Mouse (Mus musculus) hindbrain, embryonic 12.5 days (tissue): Measurements from ENCODE around the gene Nme7. TPM values are rescaled to one million over a fixed set of nuclear protein-coding genes. Genes with fewer than 3 reads are reported as not detected.

Experiments
- ATAC-seq: fragments of 200-750 bp; cut with Nextera tagmentation; 2 replicates; pipeline ENCODE4 v1.8.0; 2017; ENCODE audit warnings: moderate TSS enrichment; ENCODE audit not compliant: low FRiP score
- H3K27ac ChIP-seq: fragments of 300-500 bp; sonication (generic); 2 replicates; pipeline ENCODE4 v1.5.1; 2016; ENCODE audit warnings: mild to moderate bottlenecking
- H3K27me3 ChIP-seq: fragments of 300-500 bp; sonication (generic); 2 replicates; pipeline ENCODE4 v1.6.1; 2016; ENCODE audit warnings: mild to moderate bottlenecking
- H3K36me3 ChIP-seq: fragments of 300-500 bp; sonication (generic); 2 replicates; pipeline ENCODE4 v1.6.1; 2016; ENCODE audit warnings: mild to moderate bottlenecking
- H3K4me1 ChIP-seq: fragments of 300-500 bp; sonication (generic); 2 replicates; pipeline ENCODE4 v1.6.1; 2016
- H3K4me2 ChIP-seq: fragments of 300-500 bp; sonication (generic); replicated peaks from 2 replicates; pipeline ENCODE4 v1.6.1; 2016; ENCODE audit warnings: mild to moderate bottlenecking
- H3K4me3 ChIP-seq: fragments of 300-500 bp; sonication (generic); 2 replicates; pipeline ENCODE4 v1.5.1; 2016; ENCODE audit warnings: mild to moderate bottlenecking
- H3K9ac ChIP-seq: fragments of 300-500 bp; sonication (generic); 2 replicates; pipeline ENCODE4 v1.6.1; 2016; ENCODE audit warnings: mild to moderate bottlenecking, moderate library complexity
- H3K9me3 ChIP-seq: fragments of 300-500 bp; sonication (generic); replicated peaks from 2 replicates; pipeline ENCODE4 v1.6.1; 2016; ENCODE audit warnings: mild to moderate bottlenecking
- WGBS: fragments of 180-500 bp; shearing (Covaris S2); methylation state at CpG from one replicate; pipeline ENCODE4 v1.1.7; 2016; 5-methylcytosine and 5-hydroxymethylcytosine counted together
- polyA plus RNA-seq: library from polyadenylated mRNA; unstranded; fragments of >200 nt; fragmentation: Nextera tagmentation; extraction: Ambion mirVana; gene quantifications from 2 replicates; pipeline ENCODE4 v1.2.1, GENCODE M21; 2016

Gene Nme7
- polyA plus RNA-seq, 1 experiment from 2014 or later = 29.8 TPM

GRCm38 (mm10) chr1:164366156-164367128, 62.5 kb downstream of the Nme7 start:
- peaks cover 8% of the 10 kb centered on the region for H3K4me1 ChIP-seq
- no peak overlapping the region for H3K27ac ChIP-seq
- H3K4me2 ChIP-seq = no peak overlapping the region
- WGBS = 78% methylated on average over 12 of the region's 12 CpGs
- no peaks in the 10 kb centered on the region for H3K36me3 ChIP-seq
- peak; percentile 84 for ATAC-seq
- H3K4me3 ChIP-seq = no peak overlapping the region
- no peaks in the 10 kb centered on the region for H3K9me3 ChIP-seq
- no peaks in the 10 kb centered on the region for H3K27me3 ChIP-seq
- H3K9ac ChIP-seq = no peak overlapping the region

GRCm38 (mm10) chr1:164368152-164368551, 64.2 kb downstream of the Nme7 start:
- H3K27ac ChIP-seq = no peak overlapping the region
- H3K36me3 ChIP-seq = 0 out of 2 replicates have a peak, but pooled peaks cover 5% of the 10 kb centered on the region
- no peak overlapping the region for H3K4me3 ChIP-seq
- no peaks in the 10 kb centered on the region for H3K4me1 ChIP-seq
- 90% methylated on average over 4 of the region's 4 CpGs for WGBS
- no peaks in the 10 kb centered on the region for H3K9me3 ChIP-seq
- no peak for ATAC-seq
- no peak overlapping the region for H3K4me2 ChIP-seq
- H3K27me3 ChIP-seq = no peaks in the 10 kb centered on the region
- no peak overlapping the region for H3K9ac ChIP-seq

GRCm38 (mm10) chr1:164369781-164370180, 65.9 kb downstream of the Nme7 start:
- Histone ChIP-seq H3K9me3 (no peaks in the 10 kb centered on the region), H3K4me2 (no peak overlapping the region), H3K4me1 (no peaks in the 10 kb centered on the region), H3K27me3 (no peaks in the 10 kb centered on the region), H3K36me3 (0 out of 2 replicates have a peak, but pooled peaks cover 5% of the 10 kb centered on the region), H3K9ac (no peak overlapping the region), H3K4me3 (no peak overlapping the region), H3K27ac (no peak overlapping the region)
- 100% methylated on average over 2 of the region's 2 CpGs for WGBS
- ATAC-seq = no peak

GRCm38 (mm10) chr1:164373029-164373428, 69.1 kb downstream of the Nme7 start:
- 0 out of 2 replicates have a peak, but pooled peaks cover 5% of the 10 kb centered on the region for H3K36me3 ChIP-seq
- ATAC-seq = no peak
- no peaks in the 10 kb centered on the region for H3K9me3 ChIP-seq
- H3K4me2 ChIP-seq = no peak overlapping the region
- no peaks in the 10 kb centered on the region for H3K4me1 ChIP-seq
- 85% methylated on average over 7 of the region's 7 CpGs for WGBS
- H3K27ac ChIP-seq = no peak overlapping the region
- no peak overlapping the region for H3K9ac ChIP-seq
- H3K4me3 ChIP-seq = no peak overlapping the region
- no peaks in the 10 kb centered on the region for H3K27me3 ChIP-seq

GRCm38 (mm10) chr1:164374020-164374419, 70.1 kb downstream of the Nme7 start:
- 81% methylated on average over 7 of the region's 7 CpGs for WGBS
- H3K36me3 ChIP-seq = 0 out of 2 replicates have a peak, but pooled peaks cover 5% of the 10 kb centered on the region
- no peaks in the 10 kb centered on the region for H3K27me3 ChIP-seq
- H3K4me1 ChIP-seq = no peaks in the 10 kb centered on the region
- no peak overlapping the region for H3K4me2 ChIP-seq
- no peaks in the 10 kb centered on the region for H3K9me3 ChIP-seq
- no peak overlapping the region for H3K27ac ChIP-seq
- H3K4me3 ChIP-seq = no peak overlapping the region
- no peak overlapping the region for H3K9ac ChIP-seq
- no peak for ATAC-seq

- no peak for ATAC-seq
- H3K4me1 ChIP-seq = no peaks in the 10 kb centered on the region
- 0 out of 2 replicates have a peak, but pooled peaks cover 5% of the 10 kb centered on the region for H3K36me3 ChIP-seq
- no peak overlapping the region for H3K4me3 ChIP-seq
- no peaks in the 10 kb centered on the region for H3K9me3 ChIP-seq
- H3K9ac ChIP-seq = no peak overlapping the region
- H3K27ac ChIP-seq = no peak overlapping the region
- H3K27me3 ChIP-seq = no peaks in the 10 kb centered on the region
- 95% methylated on average over 9 of the region's 9 CpGs for WGBS
- no peak overlapping the region for H3K4me2 ChIP-seq
Measured at GRCm38 (mm10) chr1:164375626-164376025, 71.7 kb downstream of the Nme7 start.

GRCm38 (mm10) chr1:164376761-164377487, 73.0 kb downstream of the Nme7 start:
- Histone ChIP-seq H3K4me2 (no peak overlapping the region), H3K9me3 (no peaks in the 10 kb centered on the region), H3K27ac (no peak overlapping the region), H3K27me3 (no peaks in the 10 kb centered on the region), H3K9ac (no peak overlapping the region), H3K4me3 (no peak overlapping the region), H3K36me3 (0 out of 2 replicates have a peak, but pooled peaks cover under 1% of the 10 kb centered on the region), H3K4me1 (no peaks in the 10 kb centered on the region)
- no peak for ATAC-seq
- WGBS = 71% methylated on average over 9 of the region's 9 CpGs

- no peak for ATAC-seq
- WGBS = 92% methylated on average over 8 of the region's 8 CpGs
- no peaks in the 10 kb centered on the region for H3K27me3 ChIP-seq
Measured at GRCm38 (mm10) chr1:164383621-164384020, 79.7 kb downstream of the Nme7 start.

GRCm38 (mm10) chr1:164384354-164384753, 80.4 kb downstream of the Nme7 start:
- WGBS = 94% methylated on average over 10 of the region's 10 CpGs
- H3K9me3 ChIP-seq = no peaks in the 10 kb centered on the region
- H3K36me3 ChIP-seq = no peaks in the 10 kb centered on the region
- H3K4me1 ChIP-seq = no peaks in the 10 kb centered on the region
- no peak for ATAC-seq
- H3K27ac ChIP-seq = no peak overlapping the region
- no peak overlapping the region for H3K9ac ChIP-seq
- H3K4me3 ChIP-seq = no peak overlapping the region
- no peaks in the 10 kb centered on the region for H3K27me3 ChIP-seq
- no peak overlapping the region for H3K4me2 ChIP-seq

More at GRCm38 (mm10) chr1:164383621-164384020, 79.7 kb downstream of the Nme7 start:
- H3K4me2 ChIP-seq = no peak overlapping the region
- no peaks in the 10 kb centered on the region for H3K9me3 ChIP-seq
- no peaks in the 10 kb centered on the region for H3K36me3 ChIP-seq
- no peak overlapping the region for H3K9ac ChIP-seq
- H3K4me3 ChIP-seq = no peak overlapping the region
- no peak overlapping the region for H3K27ac ChIP-seq
- no peaks in the 10 kb centered on the region for H3K4me1 ChIP-seq

GRCm38 (mm10) chr1:164384972-164385371, 81.1 kb downstream of the Nme7 start:
- WGBS = 92% methylated on average over 6 of the region's 6 CpGs

GRCm38 (mm10) chr1:164389743-164390142, 85.8 kb downstream of the Nme7 start:
- Histone ChIP-seq H3K4me2 (no peak overlapping the region), H3K9me3 (no peaks in the 10 kb centered on the region), H3K4me3 (no peak overlapping the region), H3K4me1 (peaks cover 8% of the 10 kb centered on the region), H3K9ac (no peak overlapping the region), H3K27ac (no peak overlapping the region), H3K27me3 (no peaks in the 10 kb centered on the region), H3K36me3 (no peaks in the 10 kb centered on the region)
- no peak for ATAC-seq
- WGBS = 94% methylated on average over 4 of the region's 4 CpGs

More at GRCm38 (mm10) chr1:164384972-164385371, 81.1 kb downstream of the Nme7 start:
- Histone ChIP-seq H3K9me3 (no peaks in the 10 kb centered on the region), H3K9ac (no peak overlapping the region), H3K36me3 (no peaks in the 10 kb centered on the region), H3K4me3 (no peak overlapping the region), H3K27ac (no peak overlapping the region), H3K4me1 (no peaks in the 10 kb centered on the region), H3K27me3 (no peaks in the 10 kb centered on the region), H3K4me2 (no peak overlapping the region)
- ATAC-seq = no peak

- no peaks in the 10 kb centered on the region for H3K9me3 ChIP-seq
Measured at GRCm38 (mm10) chr1:164392176-164392575, 88.3 kb downstream of the Nme7 start.

More at GRCm38 (mm10) chr1:164392176-164392575, 88.3 kb downstream of the Nme7 start:
- no peaks in the 10 kb centered on the region for H3K27me3 ChIP-seq
- H3K27ac ChIP-seq = no peak overlapping the region; the same call in 1 of the 2 replicates
- H3K9ac ChIP-seq = no peak overlapping the region
- no peak overlapping the region for H3K4me3 ChIP-seq
- H3K4me1 ChIP-seq = peaks cover 20% of the 10 kb centered on the region
- no peak overlapping the region for H3K4me2 ChIP-seq
- WGBS = 23% methylated on average over 3 of the region's 3 CpGs
- H3K36me3 ChIP-seq = no peaks in the 10 kb centered on the region
- peak; percentile 83 for ATAC-seq
